In genomic region chr12:103391098-103391497, GRCm38 (mm10) we compare ENCODE assay signal across 15 mouse cellular contexts. TPM values are rescaled to one million over a fixed set of nuclear protein-coding genes. Genes with fewer than 3 reads are reported as not detected.
DNase-seq lines count a peak whose midpoint lies in the region; ATAC-seq and TF ChIP-seq lines count a peak whose summit lies in the region.
"Had no signal": no experiment of that assay in that cellular context is flagged by ENCODE, and none has a peak within 500 bp of the region (broad histone marks: within the 10 kb centered on the region; RNA-seq: fewer than 3 reads in every experiment).

No protein-coding gene starts in this region.

- H3K9me3 ChIP-seq in heart, embryonic 16.5 days (replicated peaks; ENCODE audit: control insufficient read depth, low read length): no peaks in the 10 kb centered on the region
- H3K9me3 ChIP-seq in liver, embryonic 14.5 days (ENCODE audit: control insufficient read depth, low read length): no peaks in the 10 kb centered on the region
- H3K9me3 ChIP-seq: intestine, embryonic 15.5 days had no signal

- no peak for DNase-seq in heart, postnatal 14 days
- DNase-seq in brain, adult 2 months (ENCODE audit: low read depth, low spot score): peak; percentile 82
- peak; percentile 58 to 67 for DNase-seq in frontal cortex, postnatal 36 days (ENCODE audit: low spot score in 2 of 2)
- DNase-seq in liver, embryonic 14.5 days (ENCODE audit: low read depth in 3 of 3, low spot score in 3 of 3): no peak
- DNase-seq in natural killer cell, adult 2 months (ENCODE audit: low spot score in 2 of 2): no peak
- DNase-seq in thymus, adult 18-20 months: no peak
- DNase-seq in thymus, postnatal 4 days: no peak
- DNase-seq: adrenal gland, postnatal 36 days; cerebellum, adult 11-12 months; forebrain, postnatal 0 days; heart, postnatal 36 days; lung, postnatal 14 days; midbrain, embryonic 14.5 days had no signal

- peak overlapping the region; percentile 43; the same call in 1 of the 2 replicates for H3K9ac ChIP-seq in heart, embryonic 16.5 days (ENCODE audit: low read length)
- no peak overlapping the region; the same call in 1 of the 2 replicates for H3K9ac ChIP-seq in liver, embryonic 14.5 days (replicated peaks)
- H3K9ac ChIP-seq: forebrain, postnatal 0 days; intestine, embryonic 15.5 days had no signal

- H3K4me2 ChIP-seq in heart, embryonic 16.5 days (ENCODE audit: low read depth, low read length): peak overlapping the region; percentile 37
- peak overlapping the region; percentile 80 for H3K4me2 ChIP-seq in liver, embryonic 14.5 days (ENCODE audit: low read depth)
- H3K4me2 ChIP-seq: intestine, embryonic 15.5 days had no signal

- peaks cover 31% of the 10 kb centered on the region for H3K4me1 ChIP-seq in heart, embryonic 16.5 days (ENCODE audit: control insufficient read depth, insufficient read depth, low read length)
- H3K4me1 ChIP-seq in liver, embryonic 14.5 days (replicated peaks; ENCODE audit: control insufficient read depth in 2 of 2, insufficient read depth in 2 of 2, low read length in 1 of 2): peaks cover 39 to 61% of the 10 kb centered on the region in 2 experiments

- no peaks in the 10 kb centered on the region for H3K36me3 ChIP-seq in heart, embryonic 16.5 days (ENCODE audit: control insufficient read depth, insufficient read depth)
- H3K36me3 ChIP-seq in liver, embryonic 14.5 days (replicated peaks; ENCODE audit: control insufficient read depth, insufficient read depth, low read depth): peaks cover 11% of the 10 kb centered on the region
- H3K36me3 ChIP-seq: intestine, embryonic 15.5 days had no signal

- H3K27me3 ChIP-seq in heart, embryonic 16.5 days (ENCODE audit: control insufficient read depth, insufficient read depth, low read length): no peaks in the 10 kb centered on the region
- H3K27me3 ChIP-seq in liver, embryonic 14.5 days (ENCODE audit: control insufficient read depth, insufficient read depth, low read length): no peaks in the 10 kb centered on the region
- H3K27me3 ChIP-seq: intestine, embryonic 15.5 days had no signal

- no peak overlapping the region for H3K4me3 ChIP-seq in heart, embryonic 16.5 days (ENCODE audit: low read length)
- H3K4me3 ChIP-seq in liver, embryonic 14.5 days (ENCODE audit: insufficient read depth in 1 of 2, low read depth in 2 of 2, low read length in 2 of 2): peak overlapping the region; percentile 77 to 82
- H3K4me3 ChIP-seq: intestine, embryonic 15.5 days had no signal

- intact Hi-C loops in heart, postnatal 14 days (cut with DNase I): no loop called here

- WGBS in heart, embryonic 16.5 days: 47% methylated on average over 7 of the region's 7 CpGs
- 85% methylated on average over 7 of the region's 7 CpGs for WGBS in liver, embryonic 14.5 days (ENCODE audit: insufficient replicate concordance)

- TF ChIP-seq EP300 in liver, embryonic 14.5 days (IDR thresholded peaks at IDR 0.05; ENCODE audit: low read depth): no peak

- TF ChIP-seq CTCF in liver, embryonic 14.5 days (IDR thresholded peaks at IDR 0.05; ENCODE audit: low read depth): no peak

- peak overlapping the region; percentile 61 for H3K27ac ChIP-seq in heart, embryonic 16.5 days (ENCODE audit: low read length)
- peak overlapping the region; percentile 82 for H3K27ac ChIP-seq in liver, embryonic 14.5 days
- H3K27ac ChIP-seq: intestine, embryonic 15.5 days had no signal

- no peak for ATAC-seq in heart, embryonic 16.5 days (replicated peaks; ENCODE audit: extremely low read depth, insufficient read depth, low FRiP score)
- no peak for ATAC-seq in liver, embryonic 14.5 days (ENCODE audit: insufficient read depth)
- ATAC-seq: forebrain, postnatal 0 days; intestine, embryonic 15.5 days had no signal

RNA-seq across cellular contexts. Expression of gene Otub2, which starts 2.6 kb away (rescaled TPM):
- polyA plus RNA-seq in heart, embryonic 16.5 days (2015; fragmentation: Nextera tagmentation; extraction: Ambion mirVana): 9.9 and 11.7 TPM in 2 replicates
- 1 to 10 TPM; 3.6 to 4.0 TPM for total RNA-seq in heart, postnatal 14 days (2021)
- polyA plus RNA-seq in liver, embryonic 14.5 days (2012; rRNA removed): 12.0 and 13.3 TPM in 2 replicates
- 20.0 and 24.9 TPM in 2 replicates for polyA plus RNA-seq in liver, embryonic 14.5 days (2014; fragmentation: Nextera tagmentation; extraction: Ambion mirVana)

RNA-seq across cellular contexts. Expression of gene 9330161L09Rik, which starts 16.5 kb away (rescaled TPM):
- 0.15 and 0.38 TPM in 2 replicates for polyA plus RNA-seq in heart, embryonic 16.5 days (2015; fragmentation: Nextera tagmentation; extraction: Ambion mirVana)
- 1 to 10 TPM in 1 of 2 experiments, under 1 TPM in 1; 0.48 to 1.3 TPM for total RNA-seq in heart, postnatal 14 days (2021)
- 0.10 and 0.15 TPM in 2 replicates for polyA plus RNA-seq in liver, embryonic 14.5 days (2012; rRNA removed)
- 0.10 TPM in 1 of 2 replicates, not detected in the other for polyA plus RNA-seq in liver, embryonic 14.5 days (2014; fragmentation: Nextera tagmentation; extraction: Ambion mirVana)

RNA-seq across cellular contexts. Expression of gene Ddx24, which starts 34.5 kb away (rescaled TPM):
- polyA plus RNA-seq in heart, embryonic 16.5 days (2015; fragmentation: Nextera tagmentation; extraction: Ambion mirVana): 59.7 and 66.9 TPM in 2 replicates
- 10 to 100 TPM; 78.8 to 86.6 TPM for total RNA-seq in heart, postnatal 14 days (2021)
- 17.4 and 25.0 TPM in 2 replicates for polyA plus RNA-seq in liver, embryonic 14.5 days (2012; rRNA removed)
- polyA plus RNA-seq in liver, embryonic 14.5 days (2014; fragmentation: Nextera tagmentation; extraction: Ambion mirVana): 38.3 and 44.1 TPM in 2 replicates

RNA-seq across cellular contexts. Expression of gene Asb2, which starts 35.3 kb away (rescaled TPM):
- 253 and 264 TPM in 2 replicates for polyA plus RNA-seq in heart, embryonic 16.5 days (2015; fragmentation: Nextera tagmentation; extraction: Ambion mirVana)
- 100 to 1,000 TPM; 470 to 485 TPM for total RNA-seq in heart, postnatal 14 days (2021)
- polyA plus RNA-seq in liver, embryonic 14.5 days (2012; rRNA removed): 3.6 TPM in 2 replicates
- 2.1 and 2.5 TPM in 2 replicates for polyA plus RNA-seq in liver, embryonic 14.5 days (2014; fragmentation: Nextera tagmentation; extraction: Ambion mirVana)

RNA-seq across cellular contexts. Expression of gene Ifi27, which starts 42.9 kb away (rescaled TPM):
- 43.2 and 48.3 TPM in 2 replicates for polyA plus RNA-seq in heart, embryonic 16.5 days (2015; fragmentation: Nextera tagmentation; extraction: Ambion mirVana)
- 10 to 100 TPM; 49.7 to 84.1 TPM for total RNA-seq in heart, postnatal 14 days (2021)
- 9.3 and 12.2 TPM in 2 replicates for polyA plus RNA-seq in liver, embryonic 14.5 days (2012; rRNA removed)
- 12.8 and 18.6 TPM in 2 replicates for polyA plus RNA-seq in liver, embryonic 14.5 days (2014; fragmentation: Nextera tagmentation; extraction: Ambion mirVana)

Comparison
In these comparisons a context has a peak if more than half of its experiments do, and no peak if none do; other contexts are left out.
1. DNase-seq: peak in brain, adult 2 months (single experiment) and frontal cortex, postnatal 36 days (2 of 2); none in heart, postnatal 14 days (0 of 2), liver, embryonic 14.5 days (0 of 3), natural killer cell, adult 2 months (0 of 2), thymus, adult 18-20 months (0 of 2) and thymus, postnatal 4 days (single experiment).